Mouse (Mus musculus) liver, embryonic 16.5 days (tissue): ENCODE measurements around the gene Mtfmt. TPM values are rescaled to one million over a fixed set of nuclear protein-coding genes. Genes with fewer than 3 reads are reported as not detected.

Source experiments
- polyA plus RNA-seq: library from polyadenylated mRNA; unstranded; fragments of >200 nt; fragmentation: Nextera tagmentation; extraction: Ambion mirVana; gene quantifications from 2 replicates; pipeline ENCODE4 v1.2.1, GENCODE M21; 2015

The Mtfmt gene
- polyA plus RNA-seq, 1 experiment from 2014 or later: 5.1 TPM

Other genes with a start within 250 kb of the Mtfmt start
- gene Parp16, start 240.4 kb upstream of the Mtfmt start, polyA plus RNA-seq: 9.9 and 11.2 TPM in 2 replicates
- gene Cilp, start 170.6 kb upstream of the Mtfmt start, polyA plus RNA-seq: 0.06 and 0.12 TPM in 2 replicates
- gene Clpx, start 141.5 kb upstream of the Mtfmt start, polyA plus RNA-seq: 41.6 and 42.2 TPM in 2 replicates
- gene Pdcd7, start 89.7 kb upstream of the Mtfmt start, polyA plus RNA-seq: 1.6 and 1.8 TPM in 2 replicates
- gene Ubap1l, start 74.7 kb upstream of the Mtfmt start, polyA plus RNA-seq: not detected in 2 replicates
- gene Kbtbd13, start 44.1 kb upstream of the Mtfmt start, polyA plus RNA-seq: 0.25 and 0.42 TPM in 2 replicates
- 0.23 and 0.34 TPM in 2 replicates for gene Rasl12, start 37.3 kb upstream of the Mtfmt start, polyA plus RNA-seq
- 0.17 TPM in 1 of 2 replicates, not detected in the other for gene Slc51b, start 12.8 kb upstream of the Mtfmt start, polyA plus RNA-seq
- 24.6 and 26.7 TPM in 2 replicates for gene Spg21, start 25.2 kb downstream of the Mtfmt start, polyA plus RNA-seq
- 0.06 TPM in 1 of 2 replicates, not detected in the other for gene Ankdd1a, start 84.4 kb downstream of the Mtfmt start, polyA plus RNA-seq
- 23.1 and 24.5 TPM in 2 replicates for gene Plekho2, start 144.3 kb downstream of the Mtfmt start, polyA plus RNA-seq
- gene Pif1, start 151.4 kb downstream of the Mtfmt start, polyA plus RNA-seq: 9.6 and 10.9 TPM in 2 replicates
- gene Rbpms2, start 193.9 kb downstream of the Mtfmt start, polyA plus RNA-seq: 11.9 and 14.6 TPM in 2 replicates
- gene Oaz2, start 232.2 kb downstream of the Mtfmt start, polyA plus RNA-seq: 40.7 and 50.9 TPM in 2 replicates